Mouse (Mus musculus) natural killer cell, adult 2 months (primary cell): ENCODE measurements around the gene Gm29776.

Experiments used
- DNase-seq, 2 experiments: peaks; one replicate each; pipeline ENCODE4 v3.0.0; 2022; ENCODE audit warnings: low spot score in 2 of 2

Gene Gm29776

GRCm38 (mm10) chr14:54698733-54699132, at the start of gene Gm29776:
TSS of gene Gm29776 (minus strand) at chr14:54698833.
- DNase-seq, result no peak

- DNase-seq, result no peak
Observed at GRCm38 (mm10) chr14:54746038-54746437, 47.4 kb upstream of the Gm29776 start.

DNA sequence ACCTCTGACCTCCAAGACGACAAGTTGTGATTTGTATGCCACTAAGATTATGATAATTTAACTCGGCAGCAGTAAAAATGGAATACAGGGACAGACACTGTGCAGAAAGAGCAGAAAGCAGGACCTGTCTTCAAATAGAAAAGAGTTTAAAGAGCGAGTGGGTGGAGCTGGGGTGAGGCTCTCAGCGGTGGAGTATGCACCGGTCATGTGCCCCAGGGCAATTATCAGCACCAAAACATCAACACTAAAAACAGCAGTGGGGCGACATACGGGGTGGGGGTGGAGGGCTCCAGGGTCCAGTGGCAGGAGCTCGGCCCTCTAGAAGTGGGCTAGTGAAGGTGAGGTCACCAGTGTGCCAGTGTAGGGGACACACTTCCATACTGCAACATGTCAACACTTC, 45.8 kb upstream of the Gm29776 start:
- DNase-seq, result no peak

DNA sequence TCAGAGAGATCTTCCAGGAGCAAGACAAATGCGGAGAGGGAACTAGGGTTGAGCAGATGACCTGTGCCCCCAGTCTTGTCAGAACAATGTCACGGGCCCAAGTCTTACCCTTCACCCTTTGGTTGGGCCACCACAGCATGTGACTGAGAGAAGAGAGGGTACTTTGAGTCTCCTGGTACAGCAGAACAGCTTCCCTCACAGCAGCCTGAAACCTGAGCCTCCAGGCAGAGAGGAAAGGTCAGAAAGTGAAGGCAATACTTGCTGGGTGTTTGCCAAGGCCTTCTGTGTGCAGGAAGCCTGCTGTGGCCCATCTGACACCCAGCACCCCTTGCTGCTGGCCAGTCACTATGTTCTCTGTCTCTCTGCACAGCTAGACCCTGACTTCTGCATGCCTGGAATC, 43.7 kb upstream of the Gm29776 start:
- no peak for DNase-seq

DNA sequence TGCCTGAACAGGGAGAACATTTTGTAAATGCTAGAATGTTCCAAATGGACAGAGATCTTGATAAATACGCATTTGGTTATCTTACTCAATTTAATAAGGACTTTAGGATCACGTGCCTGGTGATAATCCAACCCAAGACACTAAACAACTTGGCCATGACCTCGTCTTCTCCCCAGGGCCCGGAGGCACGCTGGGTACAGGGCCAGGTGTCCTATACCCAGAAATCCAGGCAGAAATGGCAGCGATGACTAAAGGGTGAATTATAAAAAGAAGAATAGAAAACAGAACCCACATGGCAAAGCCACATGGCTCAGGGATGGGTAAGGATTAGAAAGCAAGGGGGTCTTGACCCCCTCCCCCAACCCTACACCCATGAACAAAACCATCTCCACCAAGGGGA, 43.1 kb upstream of the Gm29776 start:
- no peak for DNase-seq

GRCm38 (mm10) chr14:54737634-54738033, 39.0 kb upstream of the Gm29776 start:
- no peak for DNase-seq

DNA sequence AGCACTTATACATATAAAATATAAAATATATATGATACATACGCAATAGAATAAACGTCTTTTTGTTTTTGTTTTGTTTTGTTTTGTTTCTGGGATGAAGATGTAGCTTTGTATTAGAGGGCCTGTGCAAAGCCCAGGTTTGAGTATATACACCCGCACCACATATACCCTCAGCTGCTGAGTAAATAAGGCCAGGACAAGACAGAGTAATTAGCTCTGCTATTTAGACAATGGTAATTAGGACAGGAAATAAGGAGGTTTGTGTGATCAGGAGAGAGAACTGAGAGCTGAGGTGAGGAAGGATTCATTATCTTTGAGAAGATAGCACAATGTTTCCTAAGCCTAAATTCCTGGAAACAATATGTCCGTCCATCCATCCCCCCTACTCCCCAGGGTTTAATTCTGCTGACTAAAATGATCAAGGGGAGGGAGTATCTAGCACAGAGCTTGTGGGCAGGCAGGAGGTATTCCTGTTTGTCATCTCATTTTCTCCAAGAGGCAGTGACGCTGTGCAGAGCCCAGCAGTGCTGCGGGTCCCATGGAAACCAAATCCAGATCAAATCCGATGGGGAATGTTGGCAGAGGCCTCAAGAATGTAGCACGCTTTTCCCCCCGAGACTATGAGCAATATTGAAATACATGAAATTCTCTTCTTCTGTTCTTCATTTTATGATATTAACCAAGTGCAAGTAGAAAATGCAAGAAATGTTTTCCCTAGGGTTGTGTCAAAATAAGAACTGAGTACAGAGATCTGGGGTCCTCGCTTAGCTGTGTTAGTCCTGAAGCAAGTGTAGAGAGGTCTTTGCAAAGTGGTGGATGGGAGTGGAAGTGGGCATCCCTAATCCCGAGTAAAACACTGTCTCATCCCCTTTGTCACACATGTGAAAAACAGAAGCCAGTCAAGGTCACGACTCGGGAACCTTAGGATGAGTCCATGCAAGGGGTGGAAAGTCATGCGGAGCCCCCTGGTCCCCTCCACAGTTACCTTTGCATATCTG, 38.2 kb upstream of the Gm29776 start:
- DNase-seq, result no peak

- no peak for DNase-seq
Observed at GRCm38 (mm10) chr14:54735221-54735620, 36.6 kb upstream of the Gm29776 start.

GRCm38 (mm10) chr14:54734004-54734403, 35.4 kb upstream of the Gm29776 start:
- DNase-seq, result no peak

- DNase-seq, result no peak
Observed at GRCm38 (mm10) chr14:54732206-54732605, 33.6 kb upstream of the Gm29776 start.

- no peak for DNase-seq
Observed at GRCm38 (mm10) chr14:54730305-54730704, 31.7 kb upstream of the Gm29776 start.

- no peak for DNase-seq
Observed at GRCm38 (mm10) chr14:54728823-54729653, 30.4 kb upstream of the Gm29776 start.

- DNase-seq, result no peak
Observed at GRCm38 (mm10) chr14:54727565-54727964, 28.9 kb upstream of the Gm29776 start.

GRCm38 (mm10) chr14:54724049-54724448, 25.4 kb upstream of the Gm29776 start:
- no peak for DNase-seq

DNA sequence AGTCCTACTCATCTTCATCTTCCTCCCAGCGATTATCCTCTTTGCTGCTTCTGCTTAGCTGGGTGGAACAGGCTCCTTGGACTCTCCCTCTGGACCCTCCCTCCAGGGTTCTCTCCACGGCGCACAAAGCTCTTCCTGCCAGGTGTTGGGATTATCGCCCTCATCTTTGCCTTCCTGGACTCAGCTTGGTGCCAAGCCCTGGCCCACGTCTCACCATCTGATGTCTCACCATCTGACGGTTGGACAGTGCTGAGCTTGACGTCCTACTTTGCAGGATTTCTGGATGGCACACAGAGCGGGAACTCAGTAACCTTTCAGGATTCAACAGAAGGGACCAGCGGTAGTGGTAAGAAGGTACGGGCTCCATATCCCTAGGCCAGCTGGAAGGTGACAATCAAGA, 23.1 kb upstream of the Gm29776 start:
- no peak for DNase-seq

DNA sequence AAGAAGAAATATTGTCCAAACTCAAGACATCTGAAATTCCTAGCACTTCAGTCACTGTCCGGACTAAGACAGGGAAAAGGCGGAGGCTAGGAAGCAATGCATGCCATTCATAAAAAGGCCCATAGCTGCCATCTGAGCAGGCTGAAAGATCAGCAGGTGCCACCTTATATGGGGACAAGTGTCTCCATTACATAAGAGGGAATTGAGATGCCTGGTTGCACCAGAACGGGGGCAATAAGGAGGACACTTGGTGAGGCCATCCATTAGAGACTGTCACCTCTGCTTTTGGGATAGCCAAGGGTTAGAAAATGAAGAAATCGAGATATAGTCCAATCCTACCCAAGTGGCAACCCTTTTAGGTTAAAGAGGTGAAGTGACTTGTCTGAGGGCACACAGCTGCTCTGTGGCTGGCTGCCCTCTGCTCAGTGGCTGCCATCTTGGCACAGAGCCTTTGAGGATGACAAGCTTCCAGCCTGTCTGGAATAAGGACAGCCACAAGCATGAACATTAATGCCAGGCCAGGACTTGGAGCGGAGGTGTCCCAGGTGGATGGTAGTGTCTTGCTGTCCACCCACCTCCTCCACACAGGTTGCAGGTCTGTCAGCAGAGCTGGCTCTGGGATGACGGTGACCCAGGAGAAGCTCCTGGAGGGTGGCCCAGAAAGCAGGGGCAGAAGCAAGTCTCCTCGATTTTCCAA, 22.2 kb upstream of the Gm29776 start:
- DNase-seq, result no peak

- no peak for DNase-seq
Observed at GRCm38 (mm10) chr14:54720041-54720440, 21.4 kb upstream of the Gm29776 start.

DNA sequence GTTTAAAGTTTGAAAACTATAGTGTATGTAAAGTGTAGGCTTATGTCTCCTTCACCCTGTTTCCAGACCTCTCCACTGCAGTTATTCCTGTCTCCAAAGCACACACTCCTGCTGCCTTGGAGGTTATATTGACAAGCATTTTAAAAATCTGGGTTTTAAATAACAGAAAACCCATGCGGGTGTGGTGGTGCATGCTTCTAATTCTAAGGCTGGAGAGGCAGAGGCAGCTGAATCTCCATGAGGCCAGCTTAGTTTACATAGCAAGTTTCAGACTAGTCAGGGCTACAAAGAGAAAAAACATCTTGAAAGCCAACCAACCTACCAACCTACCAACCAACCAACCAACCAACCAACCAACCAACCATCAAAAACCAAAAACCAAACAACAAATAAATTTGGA, 16.8 kb upstream of the Gm29776 start:
- no peak for DNase-seq

DNA sequence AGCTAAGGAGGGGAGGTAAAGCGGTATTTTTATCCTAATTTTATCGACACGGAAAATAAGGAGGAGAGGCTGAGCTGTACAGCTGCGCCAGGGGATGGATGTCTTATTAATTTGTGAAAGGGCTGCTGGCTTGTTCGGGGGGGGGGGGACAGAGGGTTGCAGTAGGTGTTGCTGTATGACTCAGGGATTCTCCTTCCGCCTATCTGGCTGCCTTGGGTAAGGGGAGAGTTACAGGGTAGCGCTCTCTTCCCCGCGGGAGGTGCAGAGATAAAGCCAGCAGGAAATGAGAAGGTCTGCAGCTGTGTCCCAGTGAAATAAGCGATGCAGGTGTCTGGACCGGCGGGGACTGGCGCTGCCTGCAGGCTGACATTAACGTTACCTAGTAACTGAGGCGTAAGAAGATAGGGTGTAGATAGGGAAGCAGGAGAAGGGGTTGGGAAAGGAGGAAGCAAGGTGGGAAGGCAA, 16.0 kb upstream of the Gm29776 start:
- peak; percentile 12 to 20 for DNase-seq

DNA sequence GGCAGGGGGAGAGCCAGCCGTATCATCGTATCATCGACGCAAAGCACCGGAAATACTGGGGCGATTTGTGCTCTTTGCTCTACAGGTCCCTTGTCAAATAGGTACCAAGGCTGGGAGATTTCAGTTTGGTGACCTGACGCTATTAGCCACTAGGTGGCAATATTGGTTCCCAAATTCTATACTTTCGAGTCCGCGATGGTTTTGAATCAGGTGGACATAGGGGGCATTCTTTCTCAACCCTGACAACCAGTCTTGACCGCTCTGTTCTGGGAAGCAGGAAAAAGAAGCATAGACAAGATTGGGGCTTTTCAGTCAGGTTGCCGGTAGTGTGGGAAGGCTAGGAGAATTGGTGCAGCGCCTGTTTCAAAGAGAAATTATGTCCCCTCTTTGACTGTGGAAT, 15.5 kb upstream of the Gm29776 start:
- peak; percentile 77 to 81 for DNase-seq

GRCm38 (mm10) chr14:54712861-54713260, 14.2 kb upstream of the Gm29776 start:
- DNase-seq, result peak; percentile 42 to 64

DNA sequence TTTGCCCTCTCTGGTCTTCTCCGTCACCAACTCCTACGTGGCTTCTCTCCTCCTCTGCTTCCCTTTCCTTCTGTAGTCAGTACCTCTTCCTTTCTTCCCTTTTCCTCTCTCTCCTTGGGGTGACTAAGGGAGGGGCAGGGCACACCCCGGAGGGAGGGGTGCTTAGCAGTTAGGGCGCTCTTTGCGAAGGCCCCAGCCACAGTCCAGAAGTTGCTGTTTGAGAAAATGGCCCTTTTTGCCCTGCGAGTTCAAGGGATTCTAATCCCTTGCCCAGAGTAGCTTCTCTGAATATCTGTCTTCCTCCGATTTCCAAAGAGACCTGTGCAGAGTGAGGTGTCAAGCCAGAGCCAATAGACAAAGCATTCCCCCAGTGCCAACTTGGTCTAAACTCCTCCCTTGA, 13.4 kb upstream of the Gm29776 start, which contains the start of gene Cebpe:
Gene Cebpe, minus strand, starts transcription at position 101 of the 400 bp plus-strand sequence.
- DNase-seq, result no peak
